Mouse (Mus musculus) adrenal gland, postnatal 10 days (tissue): Measurements from ENCODE around the gene Kiss1r. TPM values are rescaled to one million over a fixed set of nuclear protein-coding genes. Genes with fewer than 3 reads are reported as not detected.

Experiments
- DNase-seq: peaks from one replicate; pipeline ENCODE4 v3.0.0; 2021; ENCODE audit warnings: mixed read lengths
- total RNA-seq, 2 experiments: library from RNA; stranded (reverse); gene quantifications; 2 replicates each; pipeline ENCODE4 v1.2.3; 2021

Kiss1r gene
- total RNA-seq, 2 experiments from 2014 or later = 0.69 to 1.8 TPM

- DNase-seq = no peak
Observed at GRCm38 (mm10) chr10:79940749-79941148, 24.0 kb downstream of the Kiss1r start.

- no peak for DNase-seq
Observed at GRCm38 (mm10) chr10:79942988-79943387, 26.2 kb downstream of the Kiss1r start.

DNA sequence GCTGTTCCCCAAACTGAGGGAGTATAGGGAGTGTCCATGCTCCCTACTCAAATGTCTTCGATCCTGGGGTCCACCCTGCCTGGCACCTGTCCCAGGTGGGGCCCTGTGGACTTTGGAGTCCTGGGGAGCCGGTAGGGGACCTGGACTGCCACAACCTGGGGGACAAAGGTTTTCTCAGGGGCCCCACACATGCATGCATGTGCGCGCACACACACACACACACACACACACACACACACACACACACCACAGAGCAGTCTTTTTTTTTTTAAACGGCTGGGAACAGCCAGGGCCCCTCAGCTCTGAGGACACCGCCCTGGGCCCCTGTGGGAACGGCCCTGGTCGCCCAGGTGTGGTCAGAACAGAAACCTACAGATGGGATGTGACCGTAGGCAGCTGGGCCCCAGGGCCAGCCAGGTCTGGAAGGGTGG lies 26.7 kb downstream of the Kiss1r start:
- no peak for DNase-seq

DNA sequence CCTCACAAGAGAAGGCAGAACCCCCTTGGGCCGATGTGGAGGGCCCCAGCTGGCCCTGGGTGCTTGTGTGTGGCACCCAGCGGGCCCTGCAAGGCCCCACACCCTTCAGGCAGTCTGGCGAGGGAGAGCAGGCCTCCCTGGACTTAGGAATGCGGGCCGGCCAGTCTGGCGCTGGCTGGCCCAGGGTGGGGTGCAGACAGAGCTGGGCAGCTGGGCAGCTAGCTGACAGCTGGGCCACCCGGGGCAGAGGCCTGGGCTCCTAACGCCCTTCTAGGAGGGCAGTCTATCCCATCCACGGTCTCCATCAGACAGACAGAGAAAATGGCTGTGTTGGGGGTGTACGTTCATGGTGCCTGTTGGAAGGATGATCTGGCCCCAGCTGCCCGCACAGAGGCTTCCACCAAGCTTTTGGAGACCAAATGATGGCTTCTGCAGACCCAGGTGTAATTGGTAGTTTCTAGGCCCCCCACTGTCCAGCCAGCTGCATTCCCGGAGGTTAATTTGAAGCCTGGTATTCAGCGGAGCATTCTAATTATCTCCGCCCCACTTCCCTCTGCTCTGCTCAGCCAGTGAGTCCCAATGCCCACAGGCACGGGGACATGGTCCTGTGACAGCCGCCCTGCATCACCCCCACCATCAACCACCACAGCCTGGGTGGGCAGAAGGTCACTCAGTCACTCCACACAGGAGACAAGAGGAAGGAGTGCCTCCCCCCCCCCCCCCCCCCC lies 28.9 kb downstream of the Kiss1r start:
- no peak for DNase-seq

DNA sequence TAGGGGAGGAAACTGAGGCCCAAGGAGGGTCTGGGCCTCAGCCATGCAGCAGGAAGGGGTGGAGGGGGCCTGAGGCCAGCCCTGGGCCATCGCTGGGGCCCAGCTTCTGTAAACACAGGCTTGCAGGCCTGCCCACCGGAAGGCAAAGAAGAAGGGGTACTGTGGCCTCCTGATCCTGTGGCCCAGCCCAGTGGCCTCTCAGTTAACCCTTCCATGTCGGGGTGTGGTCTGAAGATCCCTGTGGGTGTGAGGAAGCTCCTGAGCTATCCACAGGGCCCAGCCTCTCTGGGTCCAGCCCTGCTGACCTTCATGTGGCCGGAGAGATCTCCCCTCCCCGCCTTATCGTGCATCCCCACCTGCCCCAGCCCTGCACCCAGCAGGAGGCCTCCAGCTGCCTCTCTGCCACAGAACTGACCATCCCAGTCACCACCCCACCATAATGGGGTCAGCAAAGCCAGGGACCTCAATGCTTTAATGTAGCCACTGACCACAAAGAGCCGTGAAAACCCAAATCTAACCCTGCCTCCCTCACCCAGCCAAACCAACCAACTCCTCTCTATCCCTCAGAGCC lies 30.1 kb downstream of the Kiss1r start:
- no peak for DNase-seq

GRCm38 (mm10) chr10:79947502-79947901 lies 30.7 kb downstream of the Kiss1r start:
- no peak for DNase-seq

- DNase-seq = no peak
Observed at GRCm38 (mm10) chr10:79949873-79950272, 33.1 kb downstream of the Kiss1r start.

- no peak for DNase-seq
Observed at GRCm38 (mm10) chr10:79950661-79951060, 33.9 kb downstream of the Kiss1r start.

GRCm38 (mm10) chr10:79953946-79954345 lies 37.2 kb downstream of the Kiss1r start:
- peak; percentile 54 for DNase-seq

GRCm38 (mm10) chr10:79955691-79956090 lies 38.9 kb downstream of the Kiss1r start:
- DNase-seq = no peak

- DNase-seq = no peak
Observed at GRCm38 (mm10) chr10:79956643-79957154, 39.9 kb downstream of the Kiss1r start.

DNA sequence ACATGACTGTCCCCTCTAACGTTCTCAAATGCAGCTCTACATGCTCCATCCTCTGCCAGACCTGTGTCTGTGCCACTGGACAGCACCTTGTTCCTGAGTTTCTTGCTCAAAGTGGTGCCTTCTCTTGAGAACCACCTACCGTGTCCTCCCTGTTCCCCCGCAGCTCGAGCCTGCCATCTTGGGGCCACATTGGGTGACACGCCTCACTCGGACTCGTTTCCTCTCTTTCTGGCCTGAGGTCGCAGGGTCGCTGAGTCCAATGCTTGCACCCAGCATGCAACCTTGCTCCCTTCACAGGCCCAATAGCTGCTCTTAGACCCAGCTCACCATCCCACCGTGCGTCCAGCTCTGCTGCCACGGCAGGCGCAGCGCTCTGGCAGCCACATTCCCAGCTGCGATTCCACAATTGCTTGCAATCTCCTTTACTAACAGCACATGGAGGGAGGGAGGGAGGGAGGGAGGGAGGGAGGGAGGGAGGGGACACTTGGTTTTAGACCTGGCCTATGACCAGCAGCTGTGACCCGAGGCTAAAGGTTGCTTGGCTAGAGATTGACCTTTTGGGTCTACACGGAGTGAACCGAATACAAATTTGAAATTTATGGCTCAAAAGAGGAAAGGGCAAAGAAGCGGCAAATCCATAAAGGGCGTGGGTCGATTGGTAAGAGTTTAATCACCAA lies 41.5 kb downstream of the Kiss1r start:
- DNase-seq = peak; percentile 90

GRCm38 (mm10) chr10:79959412-79959811 lies 42.6 kb downstream of the Kiss1r start:
- DNase-seq = peak; percentile 57

DNA sequence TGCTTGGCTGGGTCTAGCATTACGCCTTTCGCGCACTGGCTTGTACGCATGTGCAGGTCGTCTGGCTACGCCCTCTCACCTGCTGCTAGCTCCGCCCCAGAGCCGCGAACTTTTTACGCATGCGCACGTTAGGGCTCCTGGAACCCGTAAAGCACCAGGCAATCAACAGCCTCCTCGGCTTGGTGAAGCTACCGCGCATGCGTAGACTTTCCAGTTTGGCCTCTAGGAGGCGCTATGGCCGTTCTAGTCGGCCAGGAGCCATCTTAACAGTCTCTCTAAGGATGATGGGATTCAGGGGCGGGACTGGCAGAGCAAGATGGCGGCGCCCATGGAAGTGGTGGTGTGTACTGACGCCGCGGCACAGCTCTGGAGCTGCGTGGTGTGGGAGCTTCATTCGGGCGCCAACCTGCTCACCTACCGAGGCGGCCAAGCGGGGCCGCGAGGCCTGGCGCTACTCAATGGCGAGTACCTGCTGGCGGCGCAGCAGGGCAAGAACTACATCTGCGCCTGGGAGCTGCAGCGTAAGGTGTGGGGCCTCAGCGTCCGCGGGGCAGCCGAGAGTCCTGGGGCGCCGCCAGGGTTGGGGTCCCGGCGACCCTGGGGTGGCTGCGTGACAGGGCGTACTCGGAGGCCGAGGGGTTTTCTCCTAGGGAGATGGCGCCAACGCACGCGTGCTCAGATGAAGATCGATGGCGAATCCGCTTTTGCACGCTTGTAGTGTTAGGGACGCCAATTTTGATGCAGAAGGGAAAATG lies 43.3 kb downstream of the Kiss1r start, which contains the start of gene Wdr18:
TSS of gene Wdr18 (plus strand) at position 306 of the 755 bp plus-strand sequence.
- peak; percentile 100 for DNase-seq

GRCm38 (mm10) chr10:79960671-79961294 lies 44.0 kb downstream of the Kiss1r start:
- no peak for DNase-seq

GRCm38 (mm10) chr10:79964727-79965126 lies 48.0 kb downstream of the Kiss1r start:
- DNase-seq = no peak

- DNase-seq = no peak
Observed at GRCm38 (mm10) chr10:79965325-79965724, 48.6 kb downstream of the Kiss1r start.

DNA sequence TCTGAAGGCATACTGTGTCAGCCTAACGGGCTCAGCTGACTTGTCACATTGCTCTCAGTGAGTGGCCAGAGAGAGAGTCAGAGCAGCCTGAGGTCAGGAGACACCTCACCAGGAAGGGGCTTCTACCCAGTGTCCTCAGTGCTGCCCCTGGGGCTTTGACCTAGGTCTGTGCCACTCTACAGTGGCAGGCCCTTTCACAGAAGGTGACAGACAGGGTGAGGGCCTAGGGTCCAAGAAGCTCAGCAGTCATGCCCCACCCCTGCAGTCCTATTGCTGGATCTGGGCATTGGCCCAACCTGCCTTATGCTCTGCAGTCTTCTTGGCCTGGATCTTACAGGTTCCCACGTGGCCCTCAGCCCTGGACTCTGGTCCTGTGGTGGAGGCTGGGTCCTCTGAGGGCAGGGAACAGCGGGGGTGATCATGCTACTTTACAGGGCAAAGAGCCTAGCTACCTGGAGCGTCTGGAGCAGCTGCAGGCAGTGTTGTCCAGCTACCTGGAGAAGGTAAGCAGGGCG lies 50.2 kb downstream of the Kiss1r start:
- peak; percentile 51 for DNase-seq

DNA sequence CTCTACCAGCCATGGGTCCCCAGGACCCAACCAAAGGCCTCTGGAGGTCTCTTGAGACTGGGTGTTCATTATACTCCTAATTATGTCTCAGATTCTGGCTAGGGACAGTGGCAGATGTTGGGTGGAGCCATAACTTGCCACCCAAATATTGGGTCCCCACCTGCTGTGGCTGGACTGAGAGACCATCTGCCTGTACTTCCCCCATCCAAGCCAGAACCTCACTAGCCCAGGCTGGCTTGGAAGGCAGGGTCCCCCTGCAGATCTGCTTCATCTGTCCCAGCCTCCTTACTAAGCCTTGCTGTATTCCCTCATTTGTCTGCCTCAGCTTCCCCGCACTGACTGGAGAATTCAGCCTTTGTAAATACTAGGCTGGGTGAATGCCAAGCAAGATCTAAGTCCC lies 51.4 kb downstream of the Kiss1r start:
- no peak for DNase-seq

- no peak for DNase-seq
Observed at GRCm38 (mm10) chr10:79969124-79969568, 52.4 kb downstream of the Kiss1r start.

DNA sequence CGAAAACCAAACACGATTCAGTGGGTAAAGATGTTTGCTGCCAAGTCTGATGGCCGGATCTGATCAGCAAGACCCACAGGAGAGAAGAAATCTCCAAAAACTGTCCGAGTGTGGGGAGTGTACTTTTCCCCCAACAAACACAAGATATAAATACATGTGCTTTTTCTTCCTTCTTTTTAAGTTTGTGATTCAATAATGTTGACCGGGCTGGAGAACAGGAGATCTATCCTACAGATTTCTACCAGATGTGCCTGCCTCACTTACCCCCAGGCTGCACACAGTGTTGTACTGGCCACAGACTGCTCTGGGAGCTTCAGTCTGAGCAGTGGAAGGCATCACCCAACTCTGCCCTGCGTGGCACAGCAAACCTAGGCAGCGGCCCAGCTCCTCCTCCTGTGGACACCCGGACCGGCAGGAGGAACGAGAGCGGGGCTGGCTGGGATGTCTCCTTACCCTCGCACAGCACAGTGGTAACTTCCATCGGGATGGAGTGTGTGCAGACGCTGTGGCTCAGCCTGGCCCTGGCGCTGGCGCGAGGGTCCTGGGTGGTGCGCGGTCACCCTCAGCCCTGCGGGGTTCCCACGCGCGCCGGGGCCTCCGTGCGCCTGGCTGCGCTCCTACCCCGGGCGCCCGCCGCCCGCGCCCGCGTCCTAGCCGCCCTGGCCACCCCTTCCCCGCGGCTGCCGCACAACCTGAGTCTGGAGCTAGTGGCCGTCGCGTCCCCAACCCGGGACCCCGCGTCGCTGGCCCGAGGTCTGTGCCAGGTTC lies 53.8 kb downstream of the Kiss1r start, which contains the start of gene Grin3b:
TSS of gene Grin3b (plus strand) at position 301 of the 768 bp plus-strand sequence.
- peak; percentile 39 for DNase-seq
